Mouse (Mus musculus) adipocyte (in vitro differentiated cells): ENCODE measurements around the gene Dennd1a.

Source experiments
- DNase-seq: peaks from one replicate; pipeline ENCODE4 v3.0.0-alpha.2; 2016; ENCODE audit warnings: low spot score

Gene Dennd1a

DNA sequence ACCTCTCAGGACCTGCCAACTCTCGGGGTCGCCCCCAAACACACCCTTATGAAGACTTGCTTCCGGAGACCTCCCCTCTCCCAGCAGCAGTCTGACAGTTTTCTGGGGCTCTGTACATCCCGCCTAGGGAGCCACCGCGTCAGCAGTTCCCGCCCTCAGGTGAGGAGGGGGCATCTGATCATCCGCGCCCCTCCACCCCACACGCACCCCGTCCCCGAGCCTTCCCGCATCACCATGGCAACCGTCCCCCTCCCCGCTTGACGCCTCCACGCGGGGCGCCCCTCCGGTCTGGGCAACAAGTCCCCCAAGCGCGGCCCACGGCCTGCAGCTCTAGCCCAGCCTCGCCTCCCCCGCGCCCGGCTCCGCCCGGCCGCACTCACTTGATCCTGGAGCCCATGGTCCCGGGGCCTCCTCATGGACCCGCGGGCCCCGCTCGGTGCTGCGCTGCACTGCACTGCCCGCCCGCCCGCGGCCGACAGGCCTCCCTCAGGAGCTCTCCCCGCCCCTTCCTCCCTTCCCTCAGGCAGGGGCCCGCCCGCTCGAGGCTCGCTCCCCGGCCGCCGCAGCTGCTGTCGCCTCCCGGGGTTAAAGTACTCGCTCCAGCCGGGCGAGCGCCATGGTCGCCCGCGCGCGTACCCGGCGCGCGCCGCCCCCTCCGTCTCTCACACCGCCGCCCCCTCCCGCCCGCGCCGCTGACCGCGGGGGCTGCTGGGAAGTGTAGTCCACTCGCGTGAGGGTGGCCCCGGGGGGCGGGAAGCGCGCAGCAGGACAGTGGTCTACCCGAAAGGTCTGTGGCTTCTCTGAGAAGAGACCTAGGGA is at the start of gene Dennd1a:
Gene Dennd1a (minus strand): TSS at position 658 of the 819 bp plus-strand sequence.
- peak; percentile 78 for DNase-seq

DNA sequence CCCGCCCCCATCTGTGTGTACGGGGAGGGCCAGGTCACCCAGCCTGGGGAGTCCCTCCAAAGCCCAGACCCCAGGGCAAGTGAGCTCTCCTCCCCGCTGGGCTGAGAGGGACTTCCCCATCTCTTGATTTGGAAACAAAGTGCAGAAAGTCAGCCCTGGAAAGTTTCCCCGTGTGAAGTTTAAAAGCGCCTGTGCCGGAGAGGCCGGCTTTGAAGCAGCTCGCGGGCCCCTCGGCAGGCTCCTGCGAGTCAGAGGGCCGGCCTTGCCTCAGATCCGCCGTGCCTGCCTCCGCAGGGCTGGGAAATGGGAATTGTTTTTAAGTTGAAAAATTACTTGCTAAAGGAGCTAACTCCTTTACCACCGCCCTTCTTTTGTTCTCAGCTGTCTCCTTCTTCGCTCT is 49.4 kb upstream of the Dennd1a start:
- no peak for DNase-seq

DNA sequence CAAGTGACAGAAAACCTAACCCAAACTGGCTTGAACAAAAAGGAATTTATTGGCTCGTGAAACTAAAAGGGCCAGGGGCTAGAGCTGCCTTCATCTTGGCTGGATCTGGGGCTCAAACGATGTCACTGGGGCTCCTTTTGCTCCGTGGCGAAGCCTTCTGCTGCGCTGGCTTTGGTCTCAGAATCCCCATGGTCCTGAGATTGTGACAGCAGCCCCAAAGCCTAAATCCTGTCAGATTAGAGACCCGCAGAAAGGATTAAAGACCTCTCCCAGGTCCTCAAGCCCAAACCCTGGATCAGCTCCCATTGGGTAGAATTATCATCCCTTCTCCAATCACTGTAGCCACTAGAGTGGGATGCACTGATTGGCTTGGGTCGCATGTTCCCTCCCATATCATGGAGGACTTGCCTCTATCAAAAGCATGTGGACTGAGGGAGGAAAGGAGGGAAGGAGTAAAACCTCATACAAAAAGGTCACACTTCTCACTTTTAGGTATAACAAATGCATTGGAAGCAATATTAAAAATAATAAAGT is 46.5 kb upstream of the Dennd1a start:
- DNase-seq = no peak

DNA sequence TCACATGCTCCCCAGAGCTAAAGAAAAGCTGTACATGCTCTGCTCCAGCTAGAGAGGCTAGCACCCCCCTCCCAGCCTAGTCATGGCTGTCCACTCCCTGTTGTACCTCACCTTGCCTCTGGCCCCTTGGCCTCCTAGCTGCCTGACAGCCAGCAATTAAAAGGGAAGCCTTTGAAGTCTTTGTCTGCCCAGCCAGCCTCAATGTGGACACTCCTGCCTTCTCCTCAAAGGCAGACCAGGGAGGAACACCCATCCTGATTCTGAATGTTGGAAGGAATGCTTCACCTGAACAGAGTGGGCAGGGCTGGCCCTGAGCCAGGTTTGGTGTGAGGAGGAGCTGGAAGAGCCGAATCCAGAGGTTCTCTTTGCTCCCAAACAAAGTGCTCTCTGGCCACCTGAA is 39.5 kb upstream of the Dennd1a start:
- no peak for DNase-seq

DNA sequence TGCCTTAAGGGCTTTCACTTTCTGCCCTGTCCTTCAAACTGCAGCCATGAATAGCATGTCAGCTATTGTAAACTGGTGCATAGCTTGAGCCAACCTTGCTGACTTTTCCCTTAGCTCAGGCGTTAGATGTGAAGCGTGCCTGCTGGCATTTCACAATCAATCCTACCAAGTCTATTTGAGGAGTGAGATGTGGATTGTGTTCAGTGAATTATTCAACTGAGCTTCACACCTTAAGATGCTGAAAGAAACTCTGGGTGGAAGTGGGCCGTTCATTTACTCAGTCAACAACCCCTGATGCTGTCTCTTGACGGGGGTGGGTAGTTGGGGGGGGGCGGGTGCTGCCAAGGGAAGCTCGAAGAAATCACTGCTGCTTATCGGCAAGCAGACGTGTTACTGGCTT is 36.2 kb upstream of the Dennd1a start:
- DNase-seq = no peak

DNA sequence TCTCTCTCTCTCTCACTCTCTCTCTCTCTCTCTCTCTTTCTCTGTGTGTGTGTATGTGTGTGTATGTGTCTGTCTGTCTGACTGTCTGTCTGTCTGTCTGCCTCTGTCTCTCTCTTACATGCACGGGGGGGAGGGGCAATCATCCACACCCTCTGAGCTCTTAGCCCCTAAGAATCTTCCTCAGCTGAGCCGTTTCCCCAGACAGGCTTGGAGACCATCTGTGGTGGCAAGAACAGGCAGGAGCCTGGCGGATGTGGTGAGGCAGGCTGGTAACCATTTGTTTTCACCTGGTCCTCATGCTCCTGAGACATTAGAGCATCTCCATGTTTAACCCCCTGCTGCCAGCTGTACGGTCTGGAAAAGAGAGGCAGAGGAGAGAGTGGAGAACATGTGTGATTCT is 33.7 kb upstream of the Dennd1a start:
- no peak for DNase-seq

DNA sequence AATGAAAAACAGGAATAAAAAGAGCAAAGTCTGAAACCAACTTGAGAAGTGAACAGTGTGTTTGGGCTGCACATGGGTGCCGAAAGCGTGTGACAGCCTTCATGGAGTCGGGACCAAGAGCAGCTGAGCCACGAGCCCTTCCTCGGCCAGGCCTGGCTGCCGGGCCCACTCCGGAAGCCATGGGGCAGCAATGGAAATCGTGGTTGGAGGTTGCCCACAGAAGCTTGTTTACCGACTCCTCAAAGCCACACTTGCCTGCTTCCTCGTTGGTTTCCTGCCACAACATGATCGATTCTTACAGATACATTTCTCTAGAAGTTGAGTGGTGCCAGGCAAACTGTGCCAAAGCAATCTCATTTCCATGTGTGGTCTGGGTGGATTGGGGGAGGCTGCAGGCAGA is 31.9 kb upstream of the Dennd1a start:
- DNase-seq = no peak

DNA sequence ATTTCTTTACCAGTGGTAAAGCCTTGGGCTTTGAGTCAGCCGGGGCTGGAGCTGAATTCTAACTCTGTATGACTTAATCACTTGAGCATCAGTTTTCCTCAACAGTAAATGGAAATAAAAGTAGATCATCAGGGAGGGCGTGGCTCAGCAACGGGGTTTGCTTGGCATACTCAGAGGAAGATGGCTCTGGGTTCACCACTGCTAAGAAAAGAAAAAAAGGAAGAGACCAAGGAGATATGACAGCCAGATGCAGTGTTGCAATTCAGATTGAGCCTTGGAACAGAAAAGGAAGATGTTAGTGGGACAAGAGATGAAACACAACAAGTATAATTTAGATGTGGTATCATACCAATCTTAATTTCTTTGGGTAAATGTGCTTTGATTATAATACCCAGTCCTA is 26.2 kb upstream of the Dennd1a start:
- no peak for DNase-seq

DNA sequence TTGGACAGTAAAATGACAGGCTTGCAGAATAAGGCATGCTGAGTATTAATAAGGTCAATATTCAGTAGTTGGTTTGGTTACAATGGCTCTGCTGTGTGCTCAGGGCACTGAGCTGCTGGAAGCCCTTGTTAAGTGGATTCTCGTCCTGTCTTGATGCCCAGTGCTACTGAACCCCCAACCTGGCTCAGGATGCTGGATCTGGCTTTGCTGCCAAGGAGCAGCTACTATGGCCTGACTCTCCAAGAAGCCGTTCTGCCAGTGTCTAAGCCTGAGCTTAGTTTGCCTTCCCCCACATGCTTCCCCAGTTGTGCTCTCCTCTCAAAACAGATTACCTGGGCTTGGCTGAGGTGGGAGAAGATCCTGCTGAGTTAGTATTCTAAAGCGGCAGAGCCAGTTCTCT is 25.7 kb upstream of the Dennd1a start:
- no peak for DNase-seq

DNA sequence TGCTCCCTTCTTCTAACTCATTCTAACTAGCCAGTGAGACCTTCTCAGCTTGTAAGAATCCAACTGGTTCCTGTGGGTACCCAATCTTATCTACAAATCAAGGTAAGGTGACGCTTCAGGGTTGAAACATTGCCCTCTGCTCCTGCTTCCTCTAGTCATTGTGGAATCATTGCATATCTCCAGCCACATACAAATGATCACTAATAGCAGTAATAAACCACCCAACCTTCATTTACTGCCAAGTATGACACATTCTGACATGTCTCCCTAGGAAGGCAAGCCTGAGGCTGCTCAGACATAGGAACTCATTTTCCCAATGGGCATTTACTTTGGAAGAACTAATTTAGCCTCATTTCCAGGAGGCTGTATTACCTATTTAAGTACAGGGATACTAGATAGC is 18.0 kb upstream of the Dennd1a start:
- DNase-seq = no peak

DNA sequence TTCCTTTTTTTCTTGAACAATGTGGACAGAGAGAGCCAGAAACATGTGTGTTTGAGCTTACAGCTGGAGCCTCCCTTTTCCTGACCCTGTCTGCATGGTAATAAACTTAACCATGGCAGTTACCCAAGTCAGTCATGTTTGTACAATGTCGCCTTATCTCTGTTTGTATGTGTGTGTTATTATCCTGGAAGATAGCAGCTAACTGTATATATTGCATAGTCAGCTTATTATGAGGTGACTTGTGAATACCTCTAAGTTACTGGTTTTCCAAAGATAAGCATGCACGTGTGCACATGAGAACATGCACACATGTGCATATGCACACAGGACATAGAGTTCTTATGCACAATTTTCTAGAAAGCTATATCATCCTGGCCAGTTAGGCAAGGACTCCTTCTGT is 13.8 kb upstream of the Dennd1a start:
- DNase-seq = no peak

DNA sequence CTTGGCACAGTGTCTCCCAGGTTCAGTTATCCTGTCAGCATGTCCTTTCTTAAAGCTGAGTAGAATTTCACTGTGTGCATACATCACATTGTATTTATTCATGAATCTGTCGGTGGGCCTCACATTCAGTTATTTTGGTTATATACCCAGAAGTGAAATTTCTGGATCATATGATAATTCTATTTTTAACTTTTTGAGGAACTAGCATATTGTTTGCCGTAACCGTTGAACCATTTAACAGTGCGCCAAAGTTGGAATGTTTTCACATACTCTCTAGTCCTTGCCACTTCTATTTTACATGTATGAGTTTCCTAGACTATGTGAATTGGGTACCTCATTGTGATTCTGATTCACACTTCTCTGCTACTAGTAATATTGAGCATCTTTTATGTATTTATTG is 8.7 kb upstream of the Dennd1a start:
- DNase-seq = no peak

DNA sequence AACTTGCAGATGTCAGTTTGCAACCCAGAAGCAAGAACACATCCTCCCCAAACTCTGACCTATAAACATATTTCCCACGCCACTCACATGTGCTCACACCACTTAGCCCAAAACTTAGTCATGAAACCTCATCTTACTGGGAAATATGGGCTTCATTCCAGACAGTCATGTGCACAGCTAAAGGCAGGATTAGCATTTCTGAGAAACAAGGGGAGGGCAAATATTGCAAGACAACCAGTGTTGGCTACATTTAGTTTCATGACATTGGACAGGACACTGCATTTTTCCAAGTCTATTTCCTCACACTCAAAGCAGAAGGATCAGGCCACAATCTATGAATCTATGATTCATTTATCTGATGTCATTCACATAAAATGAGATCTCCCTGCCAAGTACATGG is 4.3 kb upstream of the Dennd1a start:
- DNase-seq = peak; percentile 91

DNA sequence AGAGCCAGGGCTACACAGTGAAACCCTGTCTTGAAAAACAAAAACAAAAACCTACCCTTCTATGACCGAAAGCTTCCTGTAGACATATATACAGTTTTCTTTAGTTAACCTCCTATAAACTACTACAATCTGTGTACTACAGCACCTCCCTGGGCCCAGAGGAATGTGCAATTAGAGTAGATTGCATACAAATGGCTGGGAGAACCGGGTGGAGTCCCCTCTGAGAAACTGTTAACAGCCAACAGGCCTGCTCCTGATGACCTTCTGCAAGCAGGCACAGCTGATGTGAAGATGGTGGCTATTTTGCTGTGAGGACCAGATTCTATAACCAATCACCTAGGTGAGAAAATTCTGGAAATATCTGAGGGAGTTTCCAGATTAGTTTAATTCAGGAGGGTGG is 1.0 kb upstream of the Dennd1a start:
- DNase-seq = no peak

DNA sequence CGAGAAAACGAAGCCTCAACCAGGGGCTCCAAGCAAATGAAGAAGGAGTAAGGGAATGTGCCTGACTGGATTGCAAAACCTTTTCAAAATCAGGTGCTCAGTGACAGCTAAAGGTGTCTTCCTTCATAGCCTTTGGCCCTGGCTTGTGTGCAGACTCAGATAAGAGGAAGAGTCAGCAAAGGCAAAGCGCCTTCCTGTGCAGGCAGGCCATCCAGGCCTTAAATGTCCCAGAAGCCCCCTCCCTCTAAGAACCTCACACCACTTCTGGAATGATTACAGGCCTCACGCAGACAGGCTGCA is 807 bp downstream of the Dennd1a start:
- peak; percentile 32 for DNase-seq

DNA sequence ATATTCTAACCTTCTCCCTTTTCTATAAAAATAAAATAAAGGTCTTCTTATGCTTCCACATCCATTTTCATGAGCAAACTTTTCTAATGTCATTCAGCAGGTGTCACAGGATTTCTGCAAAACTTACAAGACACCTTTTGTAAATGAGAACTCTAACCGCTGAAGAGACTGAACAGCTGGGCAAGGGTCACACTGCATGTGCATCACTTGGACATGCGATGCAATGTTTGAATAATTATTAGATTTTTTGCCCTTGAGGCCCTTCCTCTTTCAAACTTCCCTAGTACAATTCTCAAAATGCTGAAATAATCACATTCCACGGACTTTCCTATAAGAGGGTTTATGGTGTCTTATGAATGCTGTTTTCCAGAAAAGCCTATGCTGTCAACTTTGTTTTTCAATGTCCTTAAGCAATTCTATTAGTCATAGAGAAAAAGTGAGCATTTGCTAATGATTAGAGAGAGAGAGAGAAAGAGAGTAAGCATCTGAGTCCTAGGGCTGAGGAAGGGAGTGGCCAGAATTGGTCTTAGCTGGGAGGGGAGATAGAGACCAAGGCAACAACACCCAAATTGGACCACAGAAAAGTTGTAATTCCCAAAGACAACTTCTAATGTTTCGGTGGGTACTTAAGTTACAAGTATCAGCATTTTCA is 1.3 kb downstream of the Dennd1a start:
- DNase-seq = peak; percentile 20

DNA sequence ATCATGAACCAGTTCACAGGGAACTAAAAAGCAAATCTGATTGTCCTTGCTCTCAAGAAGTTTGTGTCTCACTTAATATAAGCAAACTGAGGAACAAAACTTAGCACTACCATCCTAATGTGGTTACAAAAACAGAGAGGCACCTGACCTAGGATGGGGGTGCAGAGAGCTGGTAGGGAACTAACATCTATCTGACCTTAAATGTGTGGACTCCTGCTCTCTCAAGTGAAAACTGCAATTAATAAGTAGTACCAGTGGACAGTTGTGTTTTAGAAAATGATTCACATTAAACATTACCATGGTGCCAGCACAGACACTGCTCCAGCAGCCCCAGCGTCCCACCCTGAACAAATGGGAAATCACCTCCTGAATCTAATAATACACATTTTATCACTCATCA is 3.2 kb downstream of the Dennd1a start:
- DNase-seq = no peak

DNA sequence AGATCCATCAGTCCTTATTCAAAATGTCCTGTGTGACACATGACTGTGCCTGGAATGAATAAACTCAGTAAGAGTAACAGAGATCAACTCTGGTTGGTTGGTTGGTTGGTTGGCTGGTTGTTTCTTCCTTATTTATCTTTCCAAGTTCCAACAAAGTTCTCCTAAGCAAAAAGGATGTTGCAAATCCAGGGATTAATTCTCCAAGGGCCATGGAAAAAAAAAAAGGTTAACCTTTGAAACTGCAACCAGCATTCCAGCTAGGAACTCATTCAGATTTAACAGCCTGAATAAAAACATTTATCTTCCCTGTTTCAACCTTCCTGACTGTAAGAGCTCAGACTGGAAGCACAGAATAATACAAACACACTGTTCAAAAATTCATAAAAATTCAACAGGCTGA is 6.8 kb downstream of the Dennd1a start:
- DNase-seq = peak; percentile 57

DNA sequence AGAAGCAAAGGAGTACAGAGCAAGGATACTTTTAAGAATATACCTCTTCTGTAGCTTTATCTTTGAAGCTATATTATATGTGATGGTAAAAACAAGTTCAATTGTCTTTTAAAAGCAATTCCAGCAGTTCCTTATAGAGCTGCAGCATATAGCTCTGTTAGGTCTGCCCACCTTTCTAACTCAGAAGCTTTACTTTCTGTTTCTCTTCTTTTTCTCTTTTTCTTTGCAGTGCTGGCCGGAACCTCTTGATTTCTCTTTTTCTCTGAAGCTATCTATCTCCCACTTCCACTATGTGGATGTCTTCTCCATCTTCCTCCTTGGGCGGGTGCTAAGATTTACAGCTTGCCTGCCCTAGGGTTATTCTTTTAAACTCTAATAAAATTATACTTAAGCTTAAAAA is 12.2 kb downstream of the Dennd1a start:
- DNase-seq = no peak

DNA sequence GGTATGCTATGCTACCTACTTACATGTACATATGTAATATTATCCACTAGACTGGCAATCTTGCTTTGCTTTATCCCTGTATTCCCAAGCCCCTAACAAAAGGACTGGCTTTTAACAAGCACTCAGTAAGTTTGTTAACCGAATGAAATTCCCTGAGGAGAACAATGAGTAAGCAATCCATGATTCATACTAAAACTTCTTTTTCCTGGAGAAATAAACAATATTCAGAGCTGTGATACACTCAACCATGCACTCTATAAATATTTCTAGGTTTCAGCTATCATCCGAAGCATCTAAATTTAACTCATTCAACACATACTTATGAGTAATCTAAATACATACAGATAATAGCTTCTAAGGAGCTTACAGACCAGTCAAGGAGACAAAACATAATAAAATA is 23.5 kb downstream of the Dennd1a start:
- peak; percentile 36 for DNase-seq

DNA sequence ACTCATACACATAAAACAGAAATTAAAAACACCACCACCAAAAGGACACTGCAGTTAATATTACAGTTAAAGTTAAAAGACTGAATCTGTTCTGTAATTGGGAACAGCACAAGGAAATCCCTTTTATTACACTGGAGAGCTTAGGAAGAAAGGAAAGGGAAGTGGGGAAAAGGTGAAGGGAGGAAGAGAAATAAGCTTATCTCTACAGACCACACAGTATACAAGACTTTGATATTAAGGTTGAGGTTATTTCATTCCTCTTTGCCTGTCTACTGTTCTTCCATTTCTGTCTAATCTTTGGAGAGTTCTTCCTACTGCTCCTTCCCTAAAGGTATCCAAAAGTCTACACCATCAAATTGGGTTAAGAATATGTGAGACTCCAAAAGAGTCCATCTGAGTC is 28.1 kb downstream of the Dennd1a start:
- no peak for DNase-seq

DNA sequence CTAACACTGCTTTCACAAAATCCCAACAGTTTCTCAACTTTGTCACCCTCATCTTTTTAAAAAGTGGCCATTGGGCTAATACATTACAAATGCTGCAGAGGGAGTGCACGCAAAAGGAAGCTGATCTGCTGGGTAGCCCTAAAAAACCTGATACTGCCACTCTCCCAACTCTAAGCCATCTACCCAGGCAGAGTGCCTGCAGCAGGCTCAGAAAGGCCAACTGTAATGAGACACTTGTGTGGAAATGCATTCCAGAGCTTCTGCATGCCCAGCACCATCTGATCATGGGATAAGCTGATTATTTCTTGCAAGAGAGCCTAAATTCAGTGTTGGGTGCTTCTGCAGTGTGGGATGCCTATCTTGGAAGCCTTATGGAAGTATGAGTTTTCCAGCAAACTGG is 49.6 kb downstream of the Dennd1a start:
- peak; percentile 33 for DNase-seq

DNA sequence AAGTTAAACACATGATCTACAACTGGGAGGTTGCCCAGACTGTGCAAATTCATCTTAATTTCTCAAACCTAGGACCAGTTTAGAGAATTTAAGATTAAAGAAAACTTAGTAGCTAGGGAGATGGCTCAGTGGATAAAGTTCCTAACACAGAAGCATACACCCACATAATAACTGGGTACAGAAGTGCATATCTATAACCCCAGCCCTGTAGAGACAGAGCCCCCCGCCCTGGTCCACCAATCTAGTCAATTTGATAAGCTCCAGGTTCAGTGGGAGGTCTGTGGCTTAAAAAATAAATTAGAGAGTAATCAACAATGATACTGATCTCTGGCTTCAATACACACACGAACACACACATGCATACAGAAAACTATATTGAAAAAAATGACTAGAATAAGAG is 51.6 kb downstream of the Dennd1a start:
- DNase-seq = no peak

DNA sequence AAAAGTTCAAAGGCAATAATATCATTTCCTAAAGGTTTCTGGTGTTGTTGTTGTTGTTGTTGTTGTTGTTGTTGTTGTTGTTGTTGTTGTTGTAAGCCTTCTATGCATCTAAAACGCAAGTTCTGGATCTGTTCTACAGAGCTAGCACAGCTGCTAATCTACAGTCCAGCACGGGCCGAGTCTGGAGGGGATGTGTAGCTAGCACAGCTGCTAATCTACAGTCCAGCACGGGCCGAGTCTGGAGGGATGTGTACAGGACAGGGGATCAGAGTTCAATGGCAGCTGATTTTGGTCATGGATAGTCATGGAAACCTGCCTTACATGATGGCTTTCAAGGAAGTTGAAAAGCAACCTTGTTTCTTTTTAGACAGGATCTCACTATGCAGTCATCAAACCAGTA is 57.3 kb downstream of the Dennd1a start:
- no peak for DNase-seq
